Mouse (Mus musculus) erythroid progenitor cell, adult 5-6 weeks (primary cell): Measurements from ENCODE around the gene Hoxd9. TPM values are rescaled to one million over a fixed set of nuclear protein-coding genes. Genes with fewer than 3 reads are reported as not detected.

Experiments used
- ATAC-seq: replicated peaks from 2 replicates; pipeline ENCODE4 v1.8.0; 2016; ENCODE audit warnings: moderate number of reproducible peaks, mild to moderate bottlenecking, moderate TSS enrichment, inconsistent platforms; ENCODE audit not compliant: poor library complexity, low FRiP score, severe bottlenecking
- total RNA-seq, 2 experiments: library from RNA; stranded (forward) in 1 of 2; stranded (reverse) in 1 of 2; fragments of 150-400 nt in 1 of 2; fragments of 186-747, 209-891 nt in 1 of 2; gene quantifications; 2 replicates each; pipeline versions ENCODE4 v1.2.3 to v1.2.4; 2015 to 2017; ENCODE audit warnings: low replicate concordance in 2 of 2

The Hoxd9 gene
- total RNA-seq, 2 experiments from 2014 or later: not detected

DNA sequence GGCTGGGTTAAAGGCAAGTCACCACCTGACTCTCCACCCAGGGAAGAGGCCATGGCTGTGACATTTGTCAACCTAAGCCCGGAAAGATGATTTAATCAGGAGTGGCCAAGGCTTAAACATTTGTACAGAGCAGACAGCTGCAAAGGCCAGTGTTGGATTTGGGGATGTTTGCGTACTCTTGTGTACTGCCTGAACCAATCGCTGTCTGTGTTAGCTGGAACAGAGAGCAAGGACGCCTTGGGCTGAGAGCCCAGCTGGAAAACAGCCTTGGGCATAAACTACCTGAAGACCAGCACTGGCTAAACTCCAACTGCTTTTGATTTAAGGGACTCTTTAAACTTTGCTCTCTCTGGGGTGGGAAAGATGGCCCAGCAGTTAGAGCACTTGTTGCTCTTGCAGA is 11.1 kb downstream of the Hoxd9 start:
- ATAC-seq: no peak

DNA sequence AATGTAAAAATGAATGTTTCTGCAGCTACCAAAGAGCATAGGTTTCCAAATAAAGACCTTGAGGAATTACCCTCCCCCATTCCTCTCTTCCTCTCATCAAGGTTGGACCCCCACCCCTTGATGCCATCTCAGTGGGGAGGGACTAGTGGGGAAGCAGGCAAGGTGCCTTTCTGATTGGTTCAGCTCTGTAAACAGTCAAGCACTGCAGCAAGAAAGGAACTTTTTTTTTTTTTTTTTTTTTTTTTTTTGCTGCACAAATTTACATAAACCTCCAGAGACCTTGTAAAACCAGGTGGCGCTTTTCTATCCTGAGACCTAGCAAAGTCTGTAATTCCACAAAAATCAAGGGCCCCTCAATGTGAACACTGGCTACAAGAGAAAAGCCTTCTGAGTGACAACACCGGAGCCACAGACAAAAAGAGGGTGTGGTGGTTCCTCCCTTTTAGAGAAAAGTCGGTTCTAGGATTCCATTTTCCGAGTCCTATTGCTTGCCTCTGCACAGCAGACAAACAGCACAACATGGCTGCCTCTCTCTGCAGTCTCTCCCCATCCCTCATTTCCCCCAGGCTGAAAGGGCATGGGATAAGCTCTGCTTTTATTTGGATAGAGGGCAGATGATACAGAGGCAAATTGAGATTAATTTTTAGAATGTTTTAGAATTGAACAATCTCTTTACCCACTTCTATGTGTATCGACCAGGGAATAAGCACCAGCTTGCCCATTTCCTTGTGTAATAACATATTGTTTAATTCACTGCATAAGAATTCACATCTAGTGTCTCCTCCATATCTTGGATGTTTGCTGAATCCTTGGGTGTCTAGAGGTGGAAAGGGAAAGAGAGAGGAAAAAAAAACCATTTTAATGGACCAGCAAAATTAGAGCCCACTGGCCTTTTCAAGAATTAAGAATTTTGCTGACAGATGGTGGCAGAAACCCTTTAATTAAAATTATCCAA is 12.2 kb downstream of the Hoxd9 start:
- no peak for ATAC-seq

DNA sequence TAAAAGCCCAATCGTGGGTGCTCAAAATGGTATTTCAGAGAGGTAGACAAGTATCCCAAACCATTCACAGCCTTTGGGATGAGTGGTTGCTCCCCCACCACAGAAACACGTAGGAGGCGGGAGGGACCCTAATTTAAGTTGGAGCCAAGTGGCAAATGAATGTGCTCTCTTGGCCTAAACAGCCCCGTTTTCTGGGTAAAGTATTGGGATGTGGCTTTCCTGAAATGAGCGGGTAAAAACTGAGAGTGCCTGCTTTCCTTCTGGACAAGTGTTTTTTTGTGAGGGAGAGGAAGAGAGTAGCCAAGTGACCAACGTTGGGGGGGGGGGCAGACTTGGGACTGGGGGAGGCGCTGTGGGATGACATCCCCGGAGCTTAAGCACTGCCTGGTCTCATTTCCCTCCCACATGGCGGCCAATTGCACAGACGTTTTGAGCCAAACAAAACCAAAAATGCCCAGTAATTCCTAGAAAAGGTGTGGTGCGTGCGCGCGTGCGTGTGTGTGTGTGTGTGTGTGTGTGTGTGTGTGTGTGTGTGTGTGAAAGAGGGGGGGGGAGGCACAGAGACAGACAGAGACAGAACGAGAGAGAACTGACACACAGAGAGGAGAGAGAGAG is 13.5 kb downstream of the Hoxd9 start:
- no peak for ATAC-seq

DNA sequence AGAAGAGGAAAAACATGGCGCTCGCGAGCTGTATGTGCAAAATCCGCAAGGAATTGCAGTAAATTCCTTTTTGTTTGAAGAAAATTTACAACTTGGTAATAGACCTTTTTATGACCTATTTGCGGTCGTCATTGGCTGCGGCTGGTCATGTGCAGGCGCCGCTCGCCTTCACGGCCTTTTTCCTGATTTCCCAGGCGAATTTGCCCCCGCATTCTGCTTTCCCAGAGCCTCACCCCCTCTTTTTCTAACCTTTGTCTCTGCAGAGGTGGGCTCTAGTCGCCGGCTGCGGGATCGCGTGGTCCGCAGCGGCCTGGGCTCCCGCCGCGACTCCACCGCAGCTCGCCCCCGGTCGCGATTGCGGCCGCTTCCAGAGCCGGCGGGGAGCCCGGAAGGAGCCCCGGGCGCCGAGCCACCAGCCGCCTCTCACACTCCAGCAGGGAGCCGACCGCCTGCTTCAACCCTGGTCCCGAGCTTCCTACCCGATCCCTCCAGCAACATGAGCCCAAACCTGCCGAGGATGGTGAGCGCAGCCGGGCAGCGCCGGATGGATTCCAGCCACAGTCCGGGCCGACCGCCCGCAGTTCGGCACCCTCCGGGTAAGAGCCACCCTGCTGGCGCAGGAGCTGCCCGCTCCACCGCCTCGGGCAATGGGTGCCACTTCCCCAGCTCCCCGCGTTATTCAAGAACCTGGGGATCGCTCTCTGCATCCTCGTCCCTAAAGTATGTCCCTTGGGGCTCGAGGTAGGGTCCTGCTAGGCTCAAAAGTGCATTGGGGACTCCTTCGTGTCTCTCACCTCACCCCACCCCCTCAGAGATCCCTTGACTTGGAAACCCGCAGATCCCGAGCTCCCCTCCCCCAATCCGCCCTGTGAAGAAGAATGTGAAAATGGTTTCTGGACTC is 14.4 kb downstream of the Hoxd9 start, which contains the start of the genes Hoxd3 and Hoxd4:
Gene Hoxd3 (plus strand): TSS at position 207 of the 901 bp plus-strand sequence.
Gene Hoxd4 (plus strand): TSS at position 209 of the 901 bp plus-strand sequence.
- ATAC-seq: no peak

DNA sequence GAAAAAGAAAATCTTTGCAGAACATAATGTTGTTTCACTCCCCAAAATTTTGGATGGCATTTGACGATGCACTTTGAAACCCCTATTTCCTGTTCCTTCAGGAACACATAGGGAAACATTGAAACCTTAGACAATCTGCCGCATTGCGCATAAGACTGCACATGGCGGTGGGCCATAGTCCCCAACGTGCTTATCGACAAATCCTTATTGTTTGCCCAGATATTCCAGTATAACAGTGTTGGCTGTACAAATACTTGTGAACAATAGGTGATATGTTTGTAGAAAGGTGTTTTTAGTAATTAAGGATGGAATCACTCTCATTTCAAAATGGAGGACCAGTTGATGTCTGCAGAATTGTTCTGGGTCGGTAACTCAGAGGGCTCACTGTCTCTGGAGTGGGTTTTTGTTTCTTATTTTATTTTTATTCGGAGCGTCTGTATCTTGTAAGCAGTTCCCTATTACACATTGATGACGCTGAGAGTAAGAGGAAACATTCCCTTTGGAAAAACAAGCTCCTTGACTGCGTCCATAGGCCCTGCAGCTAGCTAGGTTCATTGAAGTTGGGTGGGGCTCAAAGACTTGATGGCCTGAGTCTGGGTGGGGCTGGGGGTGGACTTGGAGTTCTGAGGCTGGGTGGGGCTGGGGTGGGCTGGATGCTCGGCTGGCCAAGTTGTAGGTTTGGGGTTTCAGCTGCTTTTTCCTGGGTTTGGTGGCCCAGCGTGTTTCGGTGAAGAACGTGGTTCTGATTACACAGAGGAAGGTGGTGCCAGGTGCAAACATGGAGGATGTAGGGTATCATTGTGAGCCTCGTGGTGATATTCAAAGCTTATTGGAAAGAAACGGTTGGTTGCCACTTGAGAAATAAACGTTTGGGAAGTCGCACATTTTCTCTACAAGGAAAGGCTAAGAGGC is 16.0 kb downstream of the Hoxd9 start:
- ATAC-seq: no peak

DNA sequence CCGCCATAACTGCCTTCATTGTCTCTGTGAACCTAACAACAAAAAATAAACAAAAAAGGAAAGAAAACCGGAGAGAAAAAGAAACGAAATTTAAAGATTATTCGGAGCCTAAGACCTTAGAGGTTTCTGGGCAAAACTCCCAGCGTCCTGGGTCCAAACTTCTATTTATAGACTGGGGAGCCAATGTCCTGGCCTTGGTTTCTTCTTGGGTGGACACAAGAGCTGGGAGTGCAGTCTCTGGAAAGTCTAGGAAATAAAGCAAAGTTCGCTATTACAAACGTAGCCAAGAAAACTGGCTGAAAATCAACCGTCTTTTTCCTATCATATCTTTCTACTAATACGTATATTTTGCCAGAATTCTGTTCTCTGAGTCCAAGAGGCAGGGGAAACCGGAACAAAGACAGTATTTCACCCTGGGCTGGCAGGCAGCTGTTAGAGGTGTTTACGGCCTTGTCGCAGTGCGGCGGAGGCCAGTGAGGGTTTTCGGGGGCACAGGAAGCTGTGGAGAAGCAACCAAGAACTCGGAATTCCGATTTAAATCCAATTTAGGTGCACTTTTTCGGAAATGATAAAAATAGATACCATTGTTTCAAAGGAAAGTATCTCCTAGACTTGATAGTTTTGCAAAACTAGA is 16.7 kb downstream of the Hoxd9 start:
- no peak for ATAC-seq

DNA sequence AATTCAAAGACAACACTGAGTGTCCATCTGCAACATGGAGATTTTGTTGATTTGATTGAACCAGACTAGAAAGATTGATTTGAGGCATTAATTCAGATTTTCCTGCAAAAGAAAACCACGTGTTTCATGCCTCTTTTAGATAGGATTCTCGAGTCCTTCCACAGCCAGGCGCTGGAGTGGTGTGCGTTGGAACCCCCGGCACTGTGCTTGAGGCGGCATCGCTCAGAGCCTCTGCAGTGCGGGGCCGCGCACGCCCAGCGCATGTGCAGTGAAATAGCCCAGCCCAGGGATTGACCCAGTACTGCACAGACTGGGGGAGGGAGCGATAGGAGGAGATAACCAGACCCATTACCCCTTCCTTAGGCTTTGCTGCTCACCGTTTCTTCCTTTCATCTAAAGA is 17.4 kb downstream of the Hoxd9 start:
- no peak for ATAC-seq

DNA sequence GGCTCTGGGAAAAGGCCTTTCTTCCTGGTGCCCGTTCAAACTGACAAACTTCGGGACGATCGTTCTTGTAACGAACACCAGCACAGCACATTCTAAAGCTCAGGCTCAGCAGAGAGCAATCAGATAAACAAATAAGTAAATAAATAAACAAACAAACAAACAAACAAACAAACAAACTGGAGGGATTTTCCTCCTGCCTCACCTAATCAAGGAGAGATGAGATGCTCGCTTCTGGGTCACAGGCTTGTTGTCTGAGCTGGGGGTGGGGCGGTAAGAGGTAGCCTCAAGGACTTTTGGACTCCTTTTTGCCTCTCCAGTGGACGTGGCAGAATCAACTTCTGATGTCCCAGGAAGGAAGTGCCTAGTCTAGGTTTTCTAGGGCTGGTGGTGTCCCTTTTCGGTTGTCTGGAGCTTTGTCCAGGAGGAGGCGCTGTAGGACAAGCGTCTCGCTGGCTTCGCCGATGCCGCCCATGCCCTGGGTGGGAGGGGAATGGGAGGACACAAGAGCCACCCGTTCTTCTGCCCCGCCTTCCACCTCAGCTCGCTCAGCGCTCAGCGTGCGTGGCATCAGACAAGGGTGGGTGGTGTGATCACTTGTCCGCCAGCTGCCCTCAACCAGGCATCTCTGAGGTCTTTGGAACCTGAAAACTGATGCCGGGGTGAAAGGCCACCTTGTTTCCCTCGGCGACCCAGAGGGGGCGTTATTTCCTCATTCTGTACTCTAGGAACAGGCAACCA is 18.1 kb downstream of the Hoxd9 start:
- ATAC-seq: no peak

DNA sequence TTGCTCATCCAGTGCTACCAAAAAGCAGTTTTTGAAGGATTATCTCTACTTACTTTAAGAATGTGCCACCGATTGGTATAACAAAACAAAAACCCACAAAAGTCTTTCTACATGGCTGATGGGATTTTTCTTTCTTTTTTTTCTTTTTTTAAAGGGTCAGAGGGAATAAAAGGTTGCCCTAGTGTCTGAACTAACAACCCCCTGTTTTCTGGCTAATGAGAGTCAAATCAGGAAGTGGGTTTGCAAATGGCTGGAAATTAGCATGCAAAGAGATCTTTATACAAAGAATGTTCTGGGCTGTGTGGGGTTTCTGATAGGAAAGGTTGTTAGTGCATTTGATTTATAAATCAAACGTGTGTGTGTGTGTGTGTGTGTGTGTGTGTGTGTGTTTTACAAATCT is 22.9 kb downstream of the Hoxd9 start:
- no peak for ATAC-seq

DNA sequence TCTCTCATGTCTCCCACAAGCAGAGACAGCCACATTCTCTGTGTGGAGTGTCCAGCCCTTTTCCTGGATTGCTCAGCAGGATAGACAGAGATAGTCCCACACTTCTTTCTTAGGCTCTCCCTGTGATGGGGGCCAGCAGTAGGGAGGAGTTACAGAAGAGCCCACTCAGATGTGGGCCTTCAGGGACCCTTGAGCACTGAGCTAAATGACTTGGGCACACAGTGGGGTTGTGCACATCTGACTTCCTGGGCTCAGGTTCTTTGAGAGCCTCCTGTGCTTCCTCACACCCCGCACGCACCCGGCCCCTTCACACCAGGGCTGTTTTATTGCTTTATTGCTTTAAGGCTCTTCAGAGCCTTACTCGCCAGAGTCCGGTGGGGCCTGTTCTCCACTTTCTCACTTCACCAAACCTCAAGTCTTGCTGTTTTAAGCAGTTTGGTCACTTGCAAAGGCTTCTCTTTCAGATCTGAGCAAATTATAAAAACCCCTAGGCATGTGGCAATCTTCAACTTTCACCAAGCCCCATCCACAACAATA is 23.5 kb downstream of the Hoxd9 start:
- no peak for ATAC-seq

DNA sequence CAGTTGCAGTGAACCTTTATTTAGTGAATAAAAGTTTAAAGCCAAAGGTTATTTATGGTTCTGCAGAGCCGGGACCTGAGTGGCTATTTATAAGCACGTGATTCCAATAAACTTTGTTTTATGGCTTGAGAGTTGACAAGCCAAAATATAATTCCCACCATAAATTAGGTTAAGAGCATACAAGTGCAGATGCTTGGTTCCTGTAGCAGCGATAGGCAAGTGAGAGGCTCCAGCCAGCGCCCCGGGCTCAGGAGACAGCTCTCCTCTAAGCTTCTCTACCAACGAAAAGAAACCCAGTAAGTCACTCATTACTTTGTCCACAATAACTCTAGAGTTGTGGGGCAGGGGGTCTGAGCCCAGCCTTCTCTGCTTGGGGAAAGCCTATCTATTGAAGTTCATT is 24.4 kb downstream of the Hoxd9 start:
- no peak for ATAC-seq

DNA sequence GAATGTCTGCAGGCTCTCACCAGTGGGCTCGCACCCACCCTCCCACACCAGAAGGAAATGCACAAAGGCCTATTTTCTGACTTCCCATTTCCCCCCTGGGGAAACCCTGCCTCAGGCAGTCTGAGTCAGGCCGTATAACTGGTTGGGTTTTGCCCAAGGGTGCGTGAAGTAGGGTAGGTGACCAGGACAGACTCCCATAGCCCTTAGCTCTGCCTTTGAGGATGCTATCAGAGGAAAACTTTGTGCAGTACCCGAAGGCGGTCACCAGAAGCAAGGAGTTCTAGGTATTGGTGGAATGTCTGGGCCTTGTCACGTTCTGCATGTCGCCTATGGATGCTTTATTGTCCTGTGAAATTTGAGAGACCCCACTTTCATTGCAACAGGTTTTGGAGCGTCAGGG is 25.4 kb downstream of the Hoxd9 start:
- no peak for ATAC-seq

DNA sequence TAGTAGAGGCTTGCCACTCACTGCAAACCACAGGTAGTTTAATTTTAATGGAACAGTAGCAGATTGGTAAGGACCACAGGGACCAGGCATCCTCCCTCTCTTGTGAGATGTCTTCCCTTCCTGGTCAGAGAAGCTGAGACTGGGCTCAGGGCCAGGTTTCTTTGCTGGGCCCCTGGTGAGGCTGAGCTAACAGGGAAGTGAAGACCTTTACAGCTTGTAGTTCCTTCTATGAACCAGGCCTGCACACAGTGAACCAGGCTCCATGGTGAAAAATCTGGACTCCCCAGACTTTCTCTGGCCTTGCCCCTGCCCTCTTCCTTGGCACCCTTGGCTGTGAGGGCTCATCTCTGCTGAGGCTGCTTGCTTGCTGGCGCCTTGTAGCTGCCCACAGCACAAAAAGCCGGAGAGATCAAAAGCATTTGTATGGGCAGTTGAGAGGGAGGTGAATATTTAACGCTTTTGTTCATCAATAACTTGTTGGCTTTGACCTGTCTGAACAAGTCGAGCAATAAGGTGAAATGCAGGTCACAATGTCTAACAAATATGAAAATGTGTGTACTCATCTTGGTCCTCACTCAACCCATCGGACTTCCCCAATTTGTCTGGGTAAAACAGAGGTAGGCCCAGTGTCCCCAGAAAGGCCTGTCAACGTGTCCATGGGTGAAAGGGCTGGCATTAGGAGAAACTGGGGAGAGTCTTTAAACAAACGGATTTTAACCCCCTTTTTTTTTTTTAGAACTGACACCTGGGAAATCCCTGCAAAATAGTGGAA is 26.9 kb downstream of the Hoxd9 start:
- no peak for ATAC-seq

DNA sequence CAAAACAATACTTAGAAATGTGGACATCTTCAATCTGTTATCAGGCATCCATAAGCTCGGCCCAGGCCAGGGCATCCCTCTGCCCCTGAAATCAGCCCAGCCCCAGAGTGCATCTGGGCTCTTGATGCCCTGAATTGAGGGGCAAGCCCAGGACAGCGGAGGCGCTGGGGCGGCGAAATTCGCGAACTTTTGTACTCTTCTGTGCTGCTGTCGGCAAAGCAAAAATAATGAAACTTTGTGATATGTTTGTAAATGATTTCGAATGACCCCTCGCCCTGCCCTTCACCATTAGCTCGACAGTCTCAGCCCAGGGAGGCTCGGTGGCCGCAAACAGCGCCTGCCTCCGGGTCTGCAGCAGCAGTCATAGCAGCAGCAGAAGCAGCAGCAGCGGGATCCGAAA is 27.6 kb downstream of the Hoxd9 start:
- no peak for ATAC-seq

DNA sequence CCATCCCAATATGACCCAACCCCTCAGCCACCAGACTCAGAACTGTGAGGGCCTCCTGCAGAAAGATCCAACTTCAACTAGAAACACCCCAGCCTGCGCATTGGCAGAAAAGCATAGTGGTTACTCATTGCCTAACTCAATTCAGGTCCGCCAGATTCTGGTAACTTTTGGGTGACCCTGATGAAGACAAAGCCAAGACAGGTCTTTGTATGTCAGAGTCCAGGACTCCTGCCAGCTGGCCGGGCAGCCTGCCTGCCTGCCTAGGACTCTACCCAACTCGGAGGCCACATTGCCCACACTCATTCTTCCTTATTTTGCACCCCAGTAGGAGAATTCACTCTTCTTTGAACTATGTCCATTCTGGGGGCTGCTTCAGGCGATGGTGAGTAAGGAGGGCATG is 29.0 kb downstream of the Hoxd9 start, which contains the start of gene Gm28230:
Gene Gm28230 (plus strand): TSS at position 178 of the 400 bp plus-strand sequence.
- no peak for ATAC-seq

DNA sequence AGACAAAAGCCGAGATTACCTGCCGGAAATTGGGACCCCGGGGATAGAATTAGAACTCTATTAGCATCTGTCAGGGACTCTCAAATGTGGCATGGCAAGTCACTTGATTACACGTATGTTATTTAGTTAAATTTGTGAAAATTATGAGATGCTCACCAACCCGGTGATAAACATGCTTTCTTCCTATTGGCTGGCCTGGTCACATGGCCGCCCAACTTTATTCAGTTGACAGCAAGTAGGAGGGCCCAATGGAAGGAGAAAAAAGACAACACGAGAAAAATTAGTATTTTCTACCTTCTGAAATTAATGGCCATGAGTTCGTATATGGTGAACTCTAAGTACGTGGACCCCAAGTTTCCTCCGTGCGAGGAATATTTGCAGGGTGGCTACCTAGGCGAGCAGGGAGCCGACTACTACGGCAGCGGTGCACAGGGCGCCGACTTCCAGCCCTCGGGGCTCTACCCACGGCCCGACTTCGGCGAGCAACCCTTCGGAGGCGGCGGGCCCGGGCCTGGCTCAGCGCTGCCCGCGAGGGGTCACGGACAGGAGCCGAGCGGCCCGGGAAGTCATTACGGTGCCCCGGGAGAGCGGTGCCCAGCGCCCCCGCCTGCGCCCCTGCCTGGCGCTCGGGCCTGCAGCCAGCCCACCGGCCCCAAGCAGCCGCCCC is 29.6 kb downstream of the Hoxd9 start:
- ATAC-seq: no peak
